Mouse (Mus musculus) kidney, adult 2 months (tissue): ENCODE measurements around the gene Scin.

ENCODE experiments used
- CTCF ChIP-seq: fragments of 200-500 bp; conservative IDR thresholded peaks from 2 replicates; pipeline ENCODE4 v1.5.1; 2011; ENCODE audit warnings: low read depth, mild to moderate bottlenecking, control low read depth, low read length, moderate library complexity, mixed read lengths; ENCODE audit not compliant: insufficient read depth, insufficient read length
- POLR2A ChIP-seq: fragments of 200-500 bp; IDR thresholded peaks from one replicate; pipeline ENCODE4 v1.6.1; 2011; ENCODE audit warnings: low read depth, low read length, control low read depth

DNA sequence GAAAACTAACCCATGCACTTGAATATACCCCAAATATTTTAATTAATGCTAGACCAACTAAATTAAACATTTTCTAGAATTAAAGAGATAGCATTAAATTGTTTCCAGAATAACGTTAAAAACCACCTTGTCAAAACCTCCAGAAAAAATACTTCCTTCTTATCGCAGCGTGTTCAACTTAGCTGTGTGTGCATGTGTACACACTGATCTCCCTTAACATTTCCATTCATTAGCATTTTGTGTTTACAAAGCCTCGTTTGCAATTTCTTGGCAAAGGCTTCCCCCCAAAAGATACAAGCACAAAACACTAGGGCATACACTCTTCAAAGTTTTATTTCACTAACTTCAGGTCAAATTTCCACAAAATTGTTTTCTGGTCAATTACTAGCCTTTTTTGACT, 98.5 kb downstream of the Scin start:
- no peak for TF ChIP-seq POLR2A
- no peak for TF ChIP-seq CTCF
